Mouse (Mus musculus) thymus, adult 2 months (tissue): Measurements from ENCODE around the gene Drd4. TPM values are rescaled to one million over a fixed set of nuclear protein-coding genes. Genes with fewer than 3 reads are reported as not detected.
"Not testable (repeated sequence)": the region's sequence is repeated elsewhere in the genome, so short reads cannot be mapped to it uniquely, and the experiment has no call there.

Experiments
- DNase-seq: peaks from one replicate; pipeline ENCODE4 v3.0.0; 2021
- H3K27ac ChIP-seq: fragments of 200-500 bp; 2 replicates; pipeline ENCODE4 v1.5.1; 2012; ENCODE audit warnings: low read length, control low read depth; ENCODE audit not compliant: control insufficient read depth, insufficient read depth
- H3K27me3 ChIP-seq: fragments of 200-500 bp; 2 replicates; pipeline ENCODE4 v1.6.1; 2012; ENCODE audit warnings: mild to moderate bottlenecking, low read length, moderate library complexity, mixed read lengths; ENCODE audit not compliant: control insufficient read depth, insufficient read depth
- H3K36me3 ChIP-seq: fragments of 200-500 bp; 2 replicates; pipeline ENCODE4 v1.6.1; 2012; ENCODE audit warnings: mild to moderate bottlenecking, low read length, moderate library complexity; ENCODE audit not compliant: control insufficient read depth, insufficient read depth
- H3K4me1 ChIP-seq: fragments of 200-500 bp; replicated peaks from 2 replicates; pipeline ENCODE4 v1.6.1; 2012; ENCODE audit warnings: low read length; ENCODE audit not compliant: control insufficient read depth, insufficient read depth
- H3K4me3 ChIP-seq: fragments of 200-500 bp; 2 replicates; pipeline ENCODE4 v1.5.1; 2012; ENCODE audit warnings: mild to moderate bottlenecking, low read length, control low read depth, moderate library complexity; ENCODE audit not compliant: control insufficient read depth, insufficient read depth
- CTCF ChIP-seq: fragments of 200-500 bp; IDR thresholded peaks from 2 replicates; pipeline ENCODE4 v1.5.1; 2012; ENCODE audit warnings: mild to moderate bottlenecking, control low read depth, low read length, moderate library complexity, borderline replicate concordance; ENCODE audit not compliant: control insufficient read depth, poor library complexity, insufficient read depth; ENCODE audit errors: extremely low read depth
- POLR2A ChIP-seq: fragments of 200-500 bp; IDR thresholded peaks from 2 replicates; pipeline ENCODE4 v1.6.1; 2012; ENCODE audit warnings: mild to moderate bottlenecking, low read length, control low read depth, moderate library complexity; ENCODE audit not compliant: control insufficient read depth, poor library complexity, insufficient read depth; ENCODE audit errors: extremely low read depth
- WGBS: fragments of 180-500 bp; shearing (Covaris S2); methylation state at CpG from one replicate; pipeline ENCODE4 v1.1.7; 2018; 5-methylcytosine and 5-hydroxymethylcytosine counted together
- polyA plus RNA-seq: library from polyadenylated mRNA; depleted of rRNA; stranded (reverse); fragments of >200 nt; gene quantifications from 2 replicates; pipeline ENCODE4 v1.2.3, GENCODE M21; 2012; rRNA removed

The Drd4 gene
- polyA plus RNA-seq, result 0.18 and 0.47 TPM in 2 replicates

- no peak within 1 kb of the TSS for H3K4me3 ChIP-seq
- no peak for TF ChIP-seq CTCF
- no peak for TF ChIP-seq POLR2A
- no peaks in the 10 kb centered on the region for H3K4me1 ChIP-seq
- H3K27me3 ChIP-seq, result peaks cover 7% of the 10 kb centered on the region
- H3K36me3 ChIP-seq, result no peaks in the 10 kb centered on the region
- no peak for DNase-seq
- 10% methylated on average over 46 of the region's 46 CpGs for WGBS
- no peak within 1 kb of the TSS for H3K27ac ChIP-seq
Observed at GRCm38 (mm10) chr7:141291921-141292582, at the start of gene Drd4. Gene Drd4, plus strand, starts transcription at chr7:141292006.

- H3K27me3 ChIP-seq, H3K27ac ChIP-seq, H3K4me3 ChIP-seq, H3K4me1 ChIP-seq, DNase-seq: not testable (repeated sequence)
- peaks cover 89% of the 10 kb centered on the region for H3K36me3 ChIP-seq
- WGBS, result 93% methylated on average over 4 of the region's 4 CpGs
Observed at GRCm38 (mm10) chr7:141250486-141250885, 41.3 kb upstream of the Drd4 start.

- no peak for DNase-seq
- Histone ChIP-seq H3K4me3 (no peak overlapping the region), H3K36me3 (peaks cover 94% of the 10 kb centered on the region), H3K27ac (no peak overlapping the region), H3K27me3 (no peaks in the 10 kb centered on the region), H3K4me1 (no peaks in the 10 kb centered on the region)
- WGBS, result 94% methylated on average over 10 of the region's 10 CpGs
- TF ChIP-seq CTCF (no peak), POLR2A (no peak)
Observed at GRCm38 (mm10) chr7:141256159-141256558, 35.6 kb upstream of the Drd4 start.

GRCm38 (mm10) chr7:141261480-141261879 lies 30.3 kb upstream of the Drd4 start:
- Histone ChIP-seq H3K27ac (no peak overlapping the region), H3K4me1 (peaks cover 13% of the 10 kb centered on the region), H3K4me3 (no peak overlapping the region), H3K36me3 (peaks cover 72% of the 10 kb centered on the region), H3K27me3 (no peaks in the 10 kb centered on the region)
- no peak for TF ChIP-seq POLR2A
- no peak for DNase-seq
- WGBS, result 97% methylated on average over 3 of the region's 3 CpGs

- TF ChIP-seq POLR2A, result no peak
- no peak for TF ChIP-seq CTCF
- Histone ChIP-seq H3K27ac (no peak overlapping the region), H3K27me3 (no peaks in the 10 kb centered on the region), H3K36me3 (peaks cover 51% of the 10 kb centered on the region), H3K4me3 (no peak overlapping the region), H3K4me1 (peaks cover 15% of the 10 kb centered on the region)
- 96% methylated on average over 13 of the region's 13 CpGs for WGBS
- DNase-seq, result no peak
Observed at GRCm38 (mm10) chr7:141263640-141264039, 28.2 kb upstream of the Drd4 start.

GRCm38 (mm10) chr7:141264041-141264700 lies 27.6 kb upstream of the Drd4 start:
- no peak for DNase-seq
- no peaks in the 10 kb centered on the region for H3K27me3 ChIP-seq
- H3K27ac ChIP-seq, result peak overlapping the region; percentile 25; the same call in 1 of the 2 replicates
- TF ChIP-seq POLR2A, result no peak
- no peak for TF ChIP-seq CTCF
- 83% methylated on average over 11 of the region's 11 CpGs for WGBS
- H3K36me3 ChIP-seq, result peaks cover 45% of the 10 kb centered on the region
- H3K4me3 ChIP-seq, result no peak overlapping the region
- H3K4me1 ChIP-seq, result peaks cover 20% of the 10 kb centered on the region
